Mouse (Mus musculus) hindbrain, postnatal 0 days (tissue): ENCODE results near the gene Zfp341. TPM values are rescaled to one million over a fixed set of nuclear protein-coding genes. Genes with fewer than 3 reads are reported as not detected.

Experiments
- ATAC-seq: fragments of 200-750 bp; cut with Nextera tagmentation; 2 replicates; pipeline ENCODE4 v1.8.0; 2017; ENCODE audit warnings: mild to moderate bottlenecking, moderate TSS enrichment, moderate library complexity
- DNase-seq: peaks from one replicate; pipeline ENCODE4 v3.0.0-alpha.2; 2015; ENCODE audit warnings: low spot score
- H3K27ac ChIP-seq: fragments of 300-500 bp; sonication (generic); 2 replicates; pipeline ENCODE4 v1.5.1; 2014; ENCODE audit warnings: mild to moderate bottlenecking
- H3K27me3 ChIP-seq: fragments of 300-500 bp; sonication (generic); 2 replicates; pipeline ENCODE4 v1.6.1; 2014; ENCODE audit warnings: low read length, mixed read lengths; ENCODE audit not compliant: insufficient read depth
- H3K36me3 ChIP-seq: fragments of 300-500 bp; sonication (generic); 2 replicates; pipeline ENCODE4 v1.6.1; 2014; ENCODE audit warnings: low read length, mixed read lengths; ENCODE audit not compliant: insufficient read depth
- H3K4me1 ChIP-seq: fragments of 300-500 bp; sonication (generic); 2 replicates; pipeline ENCODE4 v1.6.1; 2014; ENCODE audit warnings: antibody characterized with exemption, low read length, mixed read lengths; ENCODE audit not compliant: insufficient read depth
- H3K4me2 ChIP-seq: fragments of 300-500 bp; sonication (generic); 2 replicates; pipeline ENCODE4 v1.6.1; 2014; ENCODE audit warnings: low read depth, mild to moderate bottlenecking, low read length, moderate library complexity, mixed read lengths
- H3K4me3 ChIP-seq: fragments of 300-500 bp; sonication (generic); 2 replicates; pipeline ENCODE4 v1.5.1; 2014; ENCODE audit warnings: low read length
- H3K9ac ChIP-seq: fragments of 300-500 bp; sonication (generic); replicated peaks from 2 replicates; pipeline ENCODE4 v1.6.1; 2014; ENCODE audit warnings: mild to moderate bottlenecking, low read length, moderate library complexity, mixed read lengths
- H3K9me3 ChIP-seq: fragments of 300-500 bp; sonication (generic); 2 replicates; pipeline ENCODE4 v1.6.1; 2016; ENCODE audit warnings: low read length, mixed read lengths
- CTCF ChIP-seq: IDR thresholded peaks from 2 replicates; pipeline ENCODE4 v1.5.1; 2016; ENCODE audit warnings: antibody characterized with exemption, control low read depth, low read depth
- WGBS: fragments of 180-500 bp; shearing (Covaris S2); extraction: QIAGEN DNeasy Blood & Tissue Kit; methylation state at CpG from one replicate; pipeline ENCODE4 v1.1.7; 2014; 5-methylcytosine and 5-hydroxymethylcytosine counted together
- polyA plus RNA-seq: library from polyadenylated mRNA; unstranded; fragments of >200 nt; fragmentation: Nextera tagmentation; extraction: Ambion mirVana; gene quantifications from 2 replicates; pipeline ENCODE4 v1.2.1, GENCODE M21; 2015
- total RNA-seq: library from RNA; depleted of rRNA; stranded (reverse); fragments of >200 nt; gene quantifications from 2 replicates; pipeline ENCODE4 v1.2.3, GENCODE M21; 2014

Zfp341 gene
- total and polyA plus RNA-seq, 2 experiments from 2014 or later, result 1.5 to 8.5 TPM

DNA sequence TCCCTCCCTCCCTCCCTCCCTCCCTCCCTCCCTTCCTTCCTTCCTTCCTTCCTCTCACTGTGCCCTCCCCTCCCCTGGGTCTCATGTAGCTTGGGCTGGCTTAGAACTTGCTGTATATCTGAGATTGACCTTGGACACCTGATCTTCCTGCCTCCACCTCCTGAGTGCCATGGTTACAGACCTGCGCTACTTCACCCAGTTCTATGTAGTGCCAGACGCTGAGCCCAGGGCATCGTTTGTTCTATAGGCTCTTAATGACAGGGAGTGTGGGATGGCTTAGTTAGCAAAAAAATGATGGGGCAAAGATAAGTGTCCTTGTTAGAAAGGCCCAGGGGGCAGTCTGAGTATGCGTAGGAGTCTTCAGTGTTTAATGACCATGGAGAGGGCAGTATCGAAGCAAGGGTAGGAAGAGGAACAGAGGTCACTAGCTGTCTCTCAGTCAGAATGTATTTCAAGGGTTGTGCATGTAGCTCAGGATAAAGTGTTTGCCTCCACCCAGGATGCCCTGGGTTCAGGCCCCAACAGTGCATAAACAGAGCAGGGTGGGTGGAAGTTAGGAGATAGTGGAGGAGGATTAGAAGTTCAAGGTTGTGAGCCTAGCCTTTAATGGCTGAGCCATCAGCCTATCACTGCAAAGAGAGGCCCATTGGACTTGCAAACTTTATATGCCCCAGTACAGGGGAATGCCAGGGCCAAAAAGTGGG, 20.1 kb downstream of the Zfp341 start:
- WGBS, result 81% methylated on average over 5 of the region's 5 CpGs
- Histone ChIP-seq H3K27ac (no peak overlapping the region), H3K4me1 (no peaks in the 10 kb centered on the region), H3K4me3 (no peak overlapping the region), H3K27me3 (no peaks in the 10 kb centered on the region), H3K9me3 (no peaks in the 10 kb centered on the region), H3K9ac (no peak overlapping the region), H3K4me2 (no peak overlapping the region), H3K36me3 (peaks cover 32% of the 10 kb centered on the region)
- ATAC-seq (no peak), DNase-seq (no peak)
- TF ChIP-seq CTCF, result no peak

- Histone ChIP-seq H3K36me3 (peaks cover 34% of the 10 kb centered on the region), H3K4me2 (no peak overlapping the region), H3K9me3 (no peaks in the 10 kb centered on the region), H3K4me1 (no peaks in the 10 kb centered on the region), H3K9ac (no peak overlapping the region), H3K27me3 (no peaks in the 10 kb centered on the region), H3K27ac (no peak overlapping the region), H3K4me3 (no peak overlapping the region)
- no peak for TF ChIP-seq CTCF
- no peak for ATAC-seq
- 97% methylated on average over 9 of the region's 9 CpGs for WGBS
- no peak for DNase-seq
Measured at GRCm38 (mm10) chr2:154633876-154634644, 21.0 kb downstream of the Zfp341 start.

GRCm38 (mm10) chr2:154635826-154636225, 22.7 kb downstream of the Zfp341 start:
- H3K36me3 ChIP-seq, result peaks cover 33% of the 10 kb centered on the region
- H3K27ac ChIP-seq, result no peak overlapping the region
- ATAC-seq, result no peak
- no peak overlapping the region for H3K9ac ChIP-seq
- no peak overlapping the region for H3K4me3 ChIP-seq
- no peaks in the 10 kb centered on the region for H3K27me3 ChIP-seq
- H3K4me1 ChIP-seq, result no peaks in the 10 kb centered on the region
- no peaks in the 10 kb centered on the region for H3K9me3 ChIP-seq
- no peak for TF ChIP-seq CTCF
- 95% methylated on average over 2 of the region's 2 CpGs for WGBS
- H3K4me2 ChIP-seq, result no peak overlapping the region
- no peak for DNase-seq

DNA sequence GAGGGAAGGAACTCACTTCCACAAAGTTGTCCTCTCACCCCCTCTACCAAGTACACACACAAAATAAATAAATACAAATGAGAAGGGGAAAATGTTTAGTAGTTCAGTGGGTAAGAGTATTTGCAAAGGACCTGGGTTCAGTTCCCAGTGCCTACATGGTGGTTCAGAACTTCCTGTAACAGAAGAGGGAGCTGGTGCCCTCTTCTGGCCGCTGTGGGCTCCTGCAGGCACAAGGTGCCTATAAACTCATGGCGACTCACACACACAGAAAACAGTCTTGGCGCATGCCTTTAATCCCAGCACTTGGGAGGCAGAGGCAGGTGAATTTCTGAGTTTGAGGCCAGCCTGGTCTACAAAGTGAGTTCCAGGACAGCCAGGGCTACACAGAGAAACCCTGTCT, 25.4 kb downstream of the Zfp341 start:
- H3K9ac ChIP-seq, result no peak overlapping the region
- no peaks in the 10 kb centered on the region for H3K4me1 ChIP-seq
- H3K27ac ChIP-seq, result no peak overlapping the region
- no peaks in the 10 kb centered on the region for H3K9me3 ChIP-seq
- no peak overlapping the region for H3K4me2 ChIP-seq
- DNase-seq (no peak), ATAC-seq (no peak)
- 96% methylated on average over 3 of the region's 3 CpGs for WGBS
- peaks cover 37% of the 10 kb centered on the region for H3K36me3 ChIP-seq
- H3K27me3 ChIP-seq, result no peaks in the 10 kb centered on the region
- H3K4me3 ChIP-seq, result no peak overlapping the region
- no peak; the same call in 1 of the 2 replicates for TF ChIP-seq CTCF

DNA sequence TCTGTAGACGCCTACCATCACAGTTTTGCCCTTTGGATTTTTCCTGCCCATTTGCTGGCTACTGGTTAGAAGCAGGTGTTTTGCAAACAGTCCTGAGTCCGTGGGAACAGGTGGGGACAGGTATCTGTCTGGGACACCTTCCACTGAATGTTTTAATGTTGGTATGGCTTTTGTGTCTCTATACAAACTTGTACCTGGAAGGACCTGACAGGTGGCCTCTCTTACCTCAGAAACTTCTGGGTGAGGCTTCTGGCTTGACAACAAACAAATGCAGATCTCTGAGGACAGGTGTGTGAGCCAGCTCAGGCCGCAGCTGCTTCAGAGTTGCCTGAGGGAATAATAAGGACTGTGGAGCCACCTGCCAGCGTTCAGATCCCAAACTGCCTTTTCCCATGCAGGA, 26.0 kb downstream of the Zfp341 start:
- no peak overlapping the region for H3K27ac ChIP-seq
- ATAC-seq (no peak), DNase-seq (no peak)
- H3K4me3 ChIP-seq, result no peak overlapping the region
- no peaks in the 10 kb centered on the region for H3K4me1 ChIP-seq
- H3K4me2 ChIP-seq, result no peak overlapping the region
- H3K9ac ChIP-seq, result no peak overlapping the region
- no peaks in the 10 kb centered on the region for H3K27me3 ChIP-seq
- no peak for TF ChIP-seq CTCF
- WGBS, result 90% methylated on average over 4 of the region's 4 CpGs
- H3K9me3 ChIP-seq, result no peaks in the 10 kb centered on the region
- peaks cover 42% of the 10 kb centered on the region for H3K36me3 ChIP-seq

GRCm38 (mm10) chr2:154641176-154641575, 28.1 kb downstream of the Zfp341 start:
- no peak overlapping the region for H3K27ac ChIP-seq
- TF ChIP-seq CTCF, result no peak
- no peak overlapping the region for H3K4me2 ChIP-seq
- no peak for DNase-seq
- H3K9ac ChIP-seq, result no peak overlapping the region
- H3K27me3 ChIP-seq, result no peaks in the 10 kb centered on the region
- H3K4me3 ChIP-seq, result no peak overlapping the region
- no peak for ATAC-seq
- peaks cover 60% of the 10 kb centered on the region for H3K36me3 ChIP-seq
- H3K9me3 ChIP-seq, result no peaks in the 10 kb centered on the region
- 80% methylated on average over 8 of the region's 8 CpGs for WGBS
- no peaks in the 10 kb centered on the region for H3K4me1 ChIP-seq

GRCm38 (mm10) chr2:154642005-154642459, 28.9 kb downstream of the Zfp341 start:
- H3K36me3 ChIP-seq, result peaks cover 57% of the 10 kb centered on the region
- no peak overlapping the region for H3K9ac ChIP-seq
- no peak overlapping the region for H3K4me3 ChIP-seq
- no peaks in the 10 kb centered on the region for H3K4me1 ChIP-seq
- H3K27ac ChIP-seq, result no peak overlapping the region
- 94% methylated on average over 9 of the region's 9 CpGs for WGBS
- no peak for DNase-seq
- ATAC-seq, result no peak
- H3K27me3 ChIP-seq, result no peaks in the 10 kb centered on the region
- H3K9me3 ChIP-seq, result no peaks in the 10 kb centered on the region
- no peak overlapping the region for H3K4me2 ChIP-seq
- no peak for TF ChIP-seq CTCF
